Mouse (Mus musculus) limb, embryonic 14.5 days (tissue): ENCODE results near the gene Rpn2. TPM values are rescaled to one million over a fixed set of nuclear protein-coding genes. Genes with fewer than 3 reads are reported as not detected.

Experiments
- ATAC-seq: fragments of 200-750 bp; cut with Nextera tagmentation; 2 replicates; pipeline ENCODE4 v1.8.0; 2017; ENCODE audit warnings: low read depth, moderate number of reproducible peaks, moderate TSS enrichment; ENCODE audit not compliant: low FRiP score
- DNase-seq: peaks from one replicate; pipeline ENCODE4 v3.0.0-alpha.2; 2015; ENCODE audit warnings: low spot score
- H3K27ac ChIP-seq: fragments of 300-500 bp; sonication (generic); replicated peaks from 2 replicates; pipeline ENCODE4 v1.5.1; 2014; ENCODE audit warnings: low read depth, mild to moderate bottlenecking, low read length, moderate library complexity, mixed read lengths
- H3K27me3 ChIP-seq: fragments of 300-500 bp; sonication (generic); 2 replicates; pipeline ENCODE4 v1.6.1; 2014; ENCODE audit warnings: low read length, mixed read lengths; ENCODE audit not compliant: control insufficient read depth, insufficient read depth
- H3K36me3 ChIP-seq: fragments of 300-500 bp; sonication (generic); 2 replicates; pipeline ENCODE4 v1.6.1; 2014; ENCODE audit warnings: mild to moderate bottlenecking, low read length, moderate library complexity, mixed read lengths; ENCODE audit not compliant: control insufficient read depth, insufficient read depth
- H3K4me1 ChIP-seq: fragments of 300-500 bp; sonication (generic); 2 replicates; pipeline ENCODE4 v1.6.1; 2014; ENCODE audit warnings: antibody characterized with exemption, low read length, mixed read lengths; ENCODE audit not compliant: control insufficient read depth, insufficient read depth
- H3K4me2 ChIP-seq: fragments of 300-500 bp; sonication (generic); replicated peaks from 2 replicates; pipeline ENCODE4 v1.6.1; 2014; ENCODE audit warnings: low read depth, mild to moderate bottlenecking, low read length, moderate library complexity; ENCODE audit not compliant: severe bottlenecking
- H3K4me3 ChIP-seq: fragments of 300-500 bp; sonication (generic); replicated peaks from 2 replicates; pipeline ENCODE4 v1.5.1; 2014; ENCODE audit warnings: low read length
- H3K9ac ChIP-seq: fragments of 300-500 bp; sonication (generic); 2 replicates; pipeline ENCODE4 v1.6.1; 2014; ENCODE audit warnings: mild to moderate bottlenecking, low read depth, low read length, moderate library complexity; ENCODE audit not compliant: severe bottlenecking
- H3K9me3 ChIP-seq: fragments of 300-500 bp; sonication (generic); 2 replicates; pipeline ENCODE4 v1.6.1; 2016; ENCODE audit warnings: low read length; ENCODE audit not compliant: control insufficient read depth
- POLR2A ChIP-seq: fragments of 200-500 bp; IDR thresholded peaks from 2 replicates; pipeline ENCODE4 v1.8.0; 2012; ENCODE audit warnings: inconsistent platforms, mild to moderate bottlenecking, moderate library complexity, borderline replicate concordance; ENCODE audit not compliant: insufficient read depth, insufficient read length; ENCODE audit errors: extremely low read depth
- WGBS: fragments of 180-500 bp; shearing (Covaris S2); extraction: QIAGEN DNeasy Blood & Tissue Kit; methylation state at CpG from one replicate; pipeline ENCODE4 v1.1.7; 2014; 5-methylcytosine and 5-hydroxymethylcytosine counted together
- polyA plus RNA-seq, 2 experiments: library from polyadenylated mRNA; depleted of rRNA in 1 of 2; stranded (reverse) in 1 of 2; unstranded in 1 of 2; fragments of >200 nt; fragmentation: Nextera tagmentation in 1 of 2; extraction: Ambion mirVana in 1 of 2; gene quantifications; 2 replicates each; pipeline versions ENCODE4 v1.2.1 to v1.2.3; 2012 to 2014

Gene Rpn2
- polyA plus RNA-seq, 2 experiments: 307 to 329 TPM

GRCm38 (mm10) chr2:157317220-157317619 lies 38.4 kb downstream of the Rpn2 start:
- no peak overlapping the region for H3K27ac ChIP-seq
- no peak overlapping the region for H3K4me3 ChIP-seq
- no peak overlapping the region for H3K4me2 ChIP-seq
- H3K9me3 ChIP-seq: no peaks in the 10 kb centered on the region
- 74% methylated on average over 6 of the region's 6 CpGs for WGBS
- H3K27me3 ChIP-seq: no peaks in the 10 kb centered on the region
- H3K4me1 ChIP-seq: no peaks in the 10 kb centered on the region
- TF ChIP-seq POLR2A: no peak
- H3K36me3 ChIP-seq: peaks cover 94% of the 10 kb centered on the region
- DNase-seq (no peak), ATAC-seq (no peak)
- H3K9ac ChIP-seq: no peak overlapping the region

GRCm38 (mm10) chr2:157320135-157320534 lies 41.3 kb downstream of the Rpn2 start:
- TF ChIP-seq POLR2A: no peak
- Histone ChIP-seq H3K27ac (no peak overlapping the region), H3K9me3 (no peaks in the 10 kb centered on the region), H3K27me3 (no peaks in the 10 kb centered on the region), H3K4me1 (no peaks in the 10 kb centered on the region), H3K4me3 (no peak overlapping the region), H3K36me3 (peaks cover 93% of the 10 kb centered on the region), H3K9ac (no peak overlapping the region), H3K4me2 (no peak overlapping the region)
- ATAC-seq: no peak
- no peak for DNase-seq
- 51% methylated on average over 8 of the region's 8 CpGs for WGBS

- Histone ChIP-seq H3K36me3 (peaks cover 93% of the 10 kb centered on the region), H3K27ac (no peak overlapping the region), H3K4me2 (no peak overlapping the region), H3K4me3 (no peak overlapping the region), H3K4me1 (no peaks in the 10 kb centered on the region), H3K9me3 (no peaks in the 10 kb centered on the region), H3K27me3 (no peaks in the 10 kb centered on the region), H3K9ac (no peak overlapping the region)
- no peak for TF ChIP-seq POLR2A
- 27% methylated on average over 5 of the region's 5 CpGs for WGBS
- DNase-seq: no peak
- ATAC-seq: no peak
Observed at GRCm38 (mm10) chr2:157320886-157321285, 42.1 kb downstream of the Rpn2 start.

- peaks cover 94% of the 10 kb centered on the region for H3K36me3 ChIP-seq
- 84% methylated on average over 5 of the region's 5 CpGs for WGBS
- no peak overlapping the region for H3K9ac ChIP-seq
Observed at GRCm38 (mm10) chr2:157322029-157322766, 43.4 kb downstream of the Rpn2 start.

GRCm38 (mm10) chr2:157325238-157325637 lies 46.4 kb downstream of the Rpn2 start:
- Histone ChIP-seq H3K9me3 (no peaks in the 10 kb centered on the region), H3K4me2 (no peak overlapping the region), H3K4me3 (no peak overlapping the region), H3K4me1 (no peaks in the 10 kb centered on the region), H3K36me3 (peaks cover 72% of the 10 kb centered on the region), H3K9ac (no peak overlapping the region), H3K27ac (no peak overlapping the region), H3K27me3 (no peaks in the 10 kb centered on the region)
- TF ChIP-seq POLR2A: no peak
- ATAC-seq (peak; percentile 38; the same call in 1 of the 2 replicates), DNase-seq (no peak)
- WGBS: 58% methylated on average over 2 of the region's 2 CpGs

More at GRCm38 (mm10) chr2:157322029-157322766, 43.4 kb downstream of the Rpn2 start:
- ATAC-seq (no peak), DNase-seq (no peak)
- no peaks in the 10 kb centered on the region for H3K27me3 ChIP-seq
- no peak for TF ChIP-seq POLR2A
- no peak overlapping the region for H3K4me2 ChIP-seq
- H3K4me1 ChIP-seq: no peaks in the 10 kb centered on the region
- H3K9me3 ChIP-seq: no peaks in the 10 kb centered on the region
- no peak overlapping the region for H3K4me3 ChIP-seq
- H3K27ac ChIP-seq: no peak overlapping the region
